Mouse (Mus musculus): Measurements from ENCODE around the gene Cdh12. TPM values are rescaled to one million over a fixed set of nuclear protein-coding genes. Genes with fewer than 3 reads are reported as not detected.
"Not testable (repeated sequence)": the region's sequence is repeated elsewhere in the genome, so short reads cannot be mapped to it uniquely, and the experiment has no call there.

The Cdh12 gene
- polyA plus RNA-seq, 1 experiment, result not detected

DNA sequence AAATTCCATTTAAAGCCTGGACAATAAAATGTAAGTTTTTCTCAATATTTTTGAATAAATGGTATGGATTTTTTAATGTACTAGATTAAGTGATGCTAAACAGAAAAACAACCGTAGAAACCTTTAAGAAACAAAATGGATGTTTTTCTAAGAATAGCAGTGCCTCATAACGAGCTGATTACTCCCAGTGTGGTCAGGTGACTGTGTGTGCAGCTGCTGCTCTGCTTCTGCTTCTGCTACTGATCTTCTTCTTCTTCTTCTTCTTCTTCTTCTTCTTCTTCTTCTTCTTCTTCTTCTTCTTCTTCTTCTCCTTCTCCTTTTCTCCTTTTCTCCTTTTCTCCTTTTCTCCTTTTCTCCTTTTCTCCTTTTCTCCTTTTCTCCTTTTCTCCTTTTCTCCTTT lies 220.4 kb downstream of the Cdh12 start:
- H3ac ChIP-seq (ENCODE audit: control insufficient read depth, insufficient read length); H3K27me3 ChIP-seq (ENCODE audit: control insufficient read depth, insufficient read depth, insufficient read length); H3K36me3 ChIP-seq (ENCODE audit: control insufficient read depth, insufficient read depth); H3K79me2 ChIP-seq (ENCODE audit: control insufficient read depth, insufficient read depth); H3K4me3 ChIP-seq; H3K4me2 ChIP-seq (ENCODE audit: low read depth): not testable (repeated sequence)
- peak; percentile 33 for TF ChIP-seq USF1 (IDR thresholded peaks at IDR 0.05; ENCODE audit: low read depth)
- peak in 2 of 3 experiments; percentile 15 to 55 for TF ChIP-seq MYOD1 (IDR thresholded peaks at IDR 0.05; ENCODE audit: control insufficient read depth in 1 of 3, insufficient read length in 2 of 3, low read depth in 2 of 3)

DNA sequence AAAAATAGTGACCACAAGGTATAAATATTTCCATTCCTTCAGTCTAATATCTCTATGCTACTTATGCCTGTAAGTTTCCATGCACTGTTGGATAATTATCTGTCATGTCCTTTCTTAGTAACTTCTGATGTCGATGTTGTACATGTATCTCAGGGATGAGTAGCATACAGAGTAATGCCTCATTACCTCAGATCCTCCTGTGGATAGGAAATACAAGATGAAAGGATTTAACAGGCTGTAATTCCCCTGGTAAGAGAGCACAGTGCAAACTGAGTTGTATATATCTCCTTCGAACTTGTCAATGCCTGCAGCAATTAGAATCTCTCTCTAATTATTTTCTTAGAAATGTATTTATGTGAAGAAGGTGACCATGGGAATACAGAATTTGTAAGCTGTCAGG lies 233.7 kb downstream of the Cdh12 start:
- TF ChIP-seq POLR2AphosphoS2 (IDR thresholded peaks at IDR 0.05; ENCODE audit: insufficient read length, low read depth) (no peak), MYOD1 (IDR thresholded peaks at IDR 0.05; ENCODE audit: control insufficient read depth in 1 of 3, insufficient read length in 2 of 3, low read depth in 2 of 3) (no peak)
- no peaks in the 10 kb centered on the region for H3K36me3 ChIP-seq (ENCODE audit: control insufficient read depth, insufficient read depth)
- no peak overlapping the region for H3K4me2 ChIP-seq (ENCODE audit: low read depth)
- H3K4me3 ChIP-seq, result no peak overlapping the region
- no peak overlapping the region for H3ac ChIP-seq (ENCODE audit: control insufficient read depth, insufficient read length)
- H3K27me3 ChIP-seq (ENCODE audit: control insufficient read depth, insufficient read depth, insufficient read length), result no peaks in the 10 kb centered on the region
- H3K79me2 ChIP-seq (ENCODE audit: control insufficient read depth, insufficient read depth), result no peaks in the 10 kb centered on the region

DNA sequence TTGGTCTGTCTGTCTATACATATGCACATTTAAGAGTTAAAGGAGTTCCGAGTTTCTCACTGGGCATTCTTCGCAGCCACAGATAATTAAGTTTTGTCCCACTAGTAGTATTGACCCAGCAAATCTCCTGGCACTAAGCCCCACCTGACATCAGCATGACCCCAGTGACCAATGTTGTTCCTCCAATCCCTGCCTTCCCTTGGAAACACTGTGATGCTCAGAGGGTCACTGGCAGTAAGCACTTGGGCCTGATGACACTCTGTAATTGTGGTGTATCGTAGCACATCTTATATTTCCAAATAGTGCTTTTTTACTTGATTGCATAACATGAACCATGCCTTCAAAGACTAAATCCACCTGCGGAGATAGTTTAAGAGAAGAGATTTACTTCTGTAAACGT lies 235.1 kb downstream of the Cdh12 start:
- no peak for TF ChIP-seq POLR2A (IDR thresholded peaks at IDR 0.05; ENCODE audit: insufficient read length, low read depth)
- TF ChIP-seq POLR2AphosphoS2 (IDR thresholded peaks at IDR 0.05; ENCODE audit: insufficient read length, low read depth), result no peak
- TF ChIP-seq USF1 (IDR thresholded peaks at IDR 0.05; ENCODE audit: low read depth), result no peak
- no peak for TF ChIP-seq MYOG (IDR thresholded peaks at IDR 0.05; ENCODE audit: control insufficient read depth in 1 of 3, insufficient read depth in 1 of 3, insufficient read length in 2 of 3, low read depth in 2 of 3)
- no peak for TF ChIP-seq TCF12 (IDR thresholded peaks at IDR 0.05; ENCODE audit: insufficient read depth, poor library complexity, severe bottlenecking)
- TF ChIP-seq SRF (IDR thresholded peaks at IDR 0.05; ENCODE audit: control insufficient read depth, insufficient read length, low read depth), result no peak
- no peak for TF ChIP-seq TCF3 (IDR thresholded peaks at IDR 0.05; ENCODE audit: insufficient read length, low read depth)
- Histone ChIP-seq H3K36me3 (ENCODE audit: control insufficient read depth, insufficient read depth) (no peaks in the 10 kb centered on the region), H3K27me3 (ENCODE audit: control insufficient read depth, insufficient read depth, insufficient read length) (no peaks in the 10 kb centered on the region), H3K4me2 (ENCODE audit: low read depth) (no peak overlapping the region), H3ac (ENCODE audit: control insufficient read depth, insufficient read length) (no peak overlapping the region), H3K4me3 (no peak overlapping the region), H3K79me2 (ENCODE audit: control insufficient read depth, insufficient read depth) (no peaks in the 10 kb centered on the region)

DNA sequence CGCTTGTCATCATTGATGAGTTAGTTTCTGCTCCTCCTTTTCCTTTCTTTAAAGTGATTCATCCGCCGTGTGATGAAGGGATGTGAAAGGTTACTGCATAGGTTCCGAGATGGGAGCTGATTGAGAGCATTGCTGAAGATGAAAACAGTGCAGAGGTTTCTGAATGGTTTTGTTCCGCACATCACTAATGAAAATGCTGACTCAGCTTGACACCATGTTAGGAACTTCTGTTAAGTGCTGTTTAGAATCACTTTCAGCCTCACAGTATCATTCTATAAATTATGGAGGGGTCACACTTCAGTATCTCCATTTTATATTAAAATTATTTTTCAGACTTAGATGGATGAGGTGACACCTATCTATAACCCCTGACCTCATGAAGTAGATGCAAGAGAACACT lies 247.2 kb downstream of the Cdh12 start:
- H3K36me3 ChIP-seq (ENCODE audit: control insufficient read depth, insufficient read depth), result no peaks in the 10 kb centered on the region
- H3ac ChIP-seq (ENCODE audit: control insufficient read depth, insufficient read length), result no peak overlapping the region
- TF ChIP-seq TCF3 (IDR thresholded peaks at IDR 0.05; ENCODE audit: insufficient read length, low read depth) (no peak), CEBPB (IDR thresholded peaks at IDR 0.05; ENCODE audit: insufficient read depth, poor library complexity, severe bottlenecking) (no peak), SRF (IDR thresholded peaks at IDR 0.05; ENCODE audit: control insufficient read depth, insufficient read length, low read depth) (no peak), MAX (IDR thresholded peaks at IDR 0.05; ENCODE audit: low read depth) (no peak)
- H3K79me2 ChIP-seq (ENCODE audit: control insufficient read depth, insufficient read depth), result no peaks in the 10 kb centered on the region
- no peak overlapping the region for H3K4me2 ChIP-seq (ENCODE audit: low read depth)
- no peak overlapping the region for H3K4me3 ChIP-seq
- H3K27me3 ChIP-seq (ENCODE audit: control insufficient read depth, insufficient read depth, insufficient read length), result no peaks in the 10 kb centered on the region

DNA sequence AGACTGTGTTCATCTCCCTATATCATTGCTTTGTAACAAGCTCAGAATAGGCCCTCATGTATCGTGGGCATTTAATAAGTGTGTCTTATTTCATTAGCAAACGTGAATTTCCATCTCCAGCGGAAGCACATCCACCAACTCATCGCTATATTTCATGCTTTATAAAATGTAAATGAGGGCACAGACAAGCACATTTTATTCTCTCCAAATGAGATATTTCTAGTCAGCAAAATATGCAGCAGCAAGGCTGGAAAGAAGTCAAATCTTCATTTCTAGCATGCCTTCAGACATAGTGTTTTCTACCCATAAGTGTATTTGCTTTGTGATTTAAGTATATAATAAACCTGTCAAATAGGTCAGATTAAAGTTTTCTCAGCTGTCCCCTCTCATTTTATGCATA lies 262.8 kb downstream of the Cdh12 start:
- no peak overlapping the region for H3K4me3 ChIP-seq
- no peak overlapping the region for H3ac ChIP-seq (ENCODE audit: control insufficient read depth, insufficient read length)
- no peaks in the 10 kb centered on the region for H3K27me3 ChIP-seq (ENCODE audit: control insufficient read depth, insufficient read depth, insufficient read length)
- no peaks in the 10 kb centered on the region for H3K36me3 ChIP-seq (ENCODE audit: control insufficient read depth, insufficient read depth)
- H3K79me2 ChIP-seq (ENCODE audit: control insufficient read depth, insufficient read depth), result no peaks in the 10 kb centered on the region
- H3K4me2 ChIP-seq (ENCODE audit: low read depth), result no peak overlapping the region
- TF ChIP-seq REST (IDR thresholded peaks at IDR 0.05; ENCODE audit: insufficient read depth, insufficient read length) (no peak), POLR2AphosphoS2 (IDR thresholded peaks at IDR 0.05; ENCODE audit: insufficient read length, low read depth) (no peak), MAX (IDR thresholded peaks at IDR 0.05; ENCODE audit: low read depth) (no peak), MYOG (IDR thresholded peaks at IDR 0.05; ENCODE audit: control insufficient read depth in 1 of 3, insufficient read depth in 1 of 3, insufficient read length in 2 of 3, low read depth in 2 of 3) (no peak), TCF12 (IDR thresholded peaks at IDR 0.05; ENCODE audit: insufficient read depth, poor library complexity, severe bottlenecking) (no peak), USF1 (IDR thresholded peaks at IDR 0.05; ENCODE audit: low read depth) (no peak), MYOD1 (IDR thresholded peaks at IDR 0.05; ENCODE audit: control insufficient read depth in 1 of 3, insufficient read length in 2 of 3, low read depth in 2 of 3) (no peak), CEBPB (IDR thresholded peaks at IDR 0.05; ENCODE audit: insufficient read depth, poor library complexity, severe bottlenecking) (no peak), SRF (IDR thresholded peaks at IDR 0.05; ENCODE audit: control insufficient read depth, insufficient read length, low read depth) (no peak), E2F4 (IDR thresholded peaks at IDR 0.05; ENCODE audit: insufficient read depth) (no peak)

DNA sequence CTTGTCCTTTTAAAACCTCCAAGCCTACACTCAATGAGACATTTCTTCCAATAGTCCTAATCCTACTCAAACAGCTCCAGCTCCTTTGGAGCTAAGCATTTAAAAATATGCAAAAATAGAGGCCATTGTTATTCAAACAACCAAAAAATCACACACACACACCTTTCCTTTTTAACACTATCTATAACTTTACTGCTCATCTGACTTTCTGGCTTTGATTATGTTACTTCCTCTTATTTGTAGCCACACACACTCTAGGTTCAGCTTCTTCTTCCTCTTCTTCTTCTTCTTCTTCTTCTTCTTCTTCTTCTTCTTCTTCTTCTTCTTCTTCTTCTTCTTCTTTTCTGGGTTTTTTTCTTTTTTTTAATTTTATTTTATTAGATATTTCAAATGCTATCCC lies 323.2 kb downstream of the Cdh12 start:
- no peaks in the 10 kb centered on the region for H3K36me3 ChIP-seq (ENCODE audit: control insufficient read depth, insufficient read depth)
- no peaks in the 10 kb centered on the region for H3K79me2 ChIP-seq (ENCODE audit: control insufficient read depth, insufficient read depth)
- TF ChIP-seq MYOG (IDR thresholded peaks at IDR 0.05; ENCODE audit: control insufficient read depth in 1 of 3, insufficient read depth in 1 of 3, insufficient read length in 2 of 3, low read depth in 2 of 3) (no peak), POLR2A (IDR thresholded peaks at IDR 0.05; ENCODE audit: insufficient read length, low read depth) (no peak), MAX (IDR thresholded peaks at IDR 0.05; ENCODE audit: low read depth) (no peak), TCF12 (IDR thresholded peaks at IDR 0.05; ENCODE audit: insufficient read depth, poor library complexity, severe bottlenecking) (no peak), TCF3 (IDR thresholded peaks at IDR 0.05; ENCODE audit: insufficient read length, low read depth) (no peak), CEBPB (IDR thresholded peaks at IDR 0.05; ENCODE audit: insufficient read depth, poor library complexity, severe bottlenecking) (no peak), E2F4 (IDR thresholded peaks at IDR 0.05; ENCODE audit: insufficient read depth) (no peak), MYOD1 (IDR thresholded peaks at IDR 0.05; ENCODE audit: control insufficient read depth in 1 of 3, insufficient read length in 2 of 3, low read depth in 2 of 3) (no peak), SRF (IDR thresholded peaks at IDR 0.05; ENCODE audit: control insufficient read depth, insufficient read length, low read depth) (no peak), USF1 (IDR thresholded peaks at IDR 0.05; ENCODE audit: low read depth) (no peak), REST (IDR thresholded peaks at IDR 0.05; ENCODE audit: insufficient read depth, insufficient read length) (no peak), POLR2AphosphoS2 (IDR thresholded peaks at IDR 0.05; ENCODE audit: insufficient read length, low read depth) (no peak)
- no peaks in the 10 kb centered on the region for H3K27me3 ChIP-seq (ENCODE audit: control insufficient read depth, insufficient read depth, insufficient read length)
- no peak overlapping the region for H3K4me2 ChIP-seq (ENCODE audit: low read depth)
- no peak overlapping the region for H3ac ChIP-seq (ENCODE audit: control insufficient read depth, insufficient read length)
- H3K4me3 ChIP-seq, result no peak overlapping the region
